Mouse (Mus musculus) neural tube, embryonic 15.5 days (tissue): Measurements from ENCODE around the gene Fam189b. TPM values are rescaled to one million over a fixed set of nuclear protein-coding genes. Genes with fewer than 3 reads are reported as not detected.
"Not testable (repeated sequence)": the region's sequence is repeated elsewhere in the genome, so short reads cannot be mapped to it uniquely, and the experiment has no call there.

Experiments used
- ATAC-seq: fragments of 200-750 bp; cut with Nextera tagmentation; 2 replicates; pipeline ENCODE4 v1.8.0; 2017; ENCODE audit warnings: mild to moderate bottlenecking, moderate TSS enrichment, moderate library complexity; ENCODE audit not compliant: low FRiP score
- H3K27ac ChIP-seq: fragments of 300-500 bp; sonication (generic); replicated peaks from 2 replicates; pipeline ENCODE4 v1.5.1; 2015; ENCODE audit warnings: mild to moderate bottlenecking, inconsistent platforms
- H3K27me3 ChIP-seq: fragments of 300-500 bp; sonication (generic); replicated peaks from 2 replicates; pipeline ENCODE4 v1.6.1; 2015; ENCODE audit warnings: inconsistent platforms
- H3K36me3 ChIP-seq: fragments of 300-500 bp; sonication (generic); 2 replicates; pipeline ENCODE4 v1.6.1; 2015; ENCODE audit warnings: inconsistent platforms
- H3K4me1 ChIP-seq: fragments of 300-500 bp; sonication (generic); 2 replicates; pipeline ENCODE4 v1.6.1; 2015; ENCODE audit warnings: inconsistent platforms
- H3K4me2 ChIP-seq: fragments of 300-500 bp; sonication (generic); 2 replicates; pipeline ENCODE4 v1.6.1; 2015; ENCODE audit warnings: inconsistent platforms, mild to moderate bottlenecking, moderate library complexity
- H3K4me3 ChIP-seq: fragments of 300-500 bp; sonication (generic); replicated peaks from 2 replicates; pipeline ENCODE4 v1.5.1; 2015; ENCODE audit warnings: mild to moderate bottlenecking, inconsistent platforms
- H3K9ac ChIP-seq: fragments of 300-500 bp; sonication (generic); replicated peaks from 2 replicates; pipeline ENCODE4 v1.6.1; 2015; ENCODE audit warnings: mild to moderate bottlenecking, inconsistent platforms
- H3K9me3 ChIP-seq: fragments of 300-500 bp; sonication (generic); replicated peaks from 2 replicates; pipeline ENCODE4 v1.6.1; 2016; ENCODE audit warnings: inconsistent platforms
- WGBS: fragments of 180-500 bp; shearing (Covaris S2); methylation state at CpG from one replicate; pipeline ENCODE4 v1.1.7; 2015; ENCODE audit warnings: mixed read lengths; 5-methylcytosine and 5-hydroxymethylcytosine counted together
- polyA plus RNA-seq: library from polyadenylated mRNA; unstranded; fragments of >200 nt; fragmentation: Nextera tagmentation; extraction: Ambion mirVana; gene quantifications from 2 replicates; pipeline ENCODE4 v1.2.1, GENCODE M21; 2015

Fam189b gene
- polyA plus RNA-seq, 1 experiment from 2014 or later, result 41.4 TPM

DNA sequence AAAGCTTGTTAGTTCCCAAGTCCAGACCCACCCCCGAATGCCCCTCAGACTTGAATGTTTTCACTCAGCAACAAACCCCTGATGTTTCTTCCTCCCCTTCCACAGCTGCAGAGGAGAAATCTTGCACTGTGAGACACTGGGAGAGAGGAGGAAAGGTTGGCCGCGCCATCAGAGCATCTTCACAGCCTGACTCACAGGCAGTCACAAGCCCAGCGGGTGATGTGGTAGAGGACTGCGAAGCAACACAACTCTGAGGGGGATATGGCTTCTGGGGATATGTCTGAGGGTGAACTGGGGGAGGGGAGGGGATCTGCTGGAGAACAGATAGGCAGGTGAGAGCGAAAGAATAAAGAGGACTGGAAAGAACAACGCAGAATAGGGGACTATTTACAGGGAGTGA, 24.3 kb upstream of the Fam189b start:
- Histone ChIP-seq H3K9me3 (no peaks in the 10 kb centered on the region), H3K4me1 (peaks cover 33% of the 10 kb centered on the region), H3K9ac (peak overlapping the region; percentile 78), H3K27me3 (no peaks in the 10 kb centered on the region), H3K27ac (peak overlapping the region; percentile 23; the same call in 1 of the 2 replicates), H3K4me2 (peak overlapping the region; percentile 88), H3K36me3 (no peaks in the 10 kb centered on the region), H3K4me3 (peak overlapping the region; percentile 84)
- no peak for ATAC-seq
- 20% methylated on average over 7 of the region's 7 CpGs for WGBS

DNA sequence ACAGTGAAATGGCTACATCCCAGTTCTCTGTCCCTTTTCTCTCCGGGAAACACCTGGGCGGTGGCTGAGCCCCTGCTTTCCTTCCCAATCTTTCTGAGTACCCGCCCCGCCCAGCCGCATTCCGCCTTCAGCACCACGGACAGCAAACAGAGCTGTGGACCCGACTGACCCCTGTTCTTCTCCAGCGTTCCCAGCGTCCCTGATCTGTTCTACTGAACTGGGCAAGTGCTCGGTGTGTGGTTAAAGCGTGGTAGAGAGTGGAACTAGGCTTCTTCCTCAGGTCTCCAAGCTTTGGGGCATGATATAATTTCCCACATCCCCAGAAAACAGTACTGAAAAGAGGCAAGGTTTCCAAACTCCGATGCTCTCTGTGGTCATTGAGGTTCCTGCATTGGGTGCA, 23.7 kb upstream of the Fam189b start:
- Histone ChIP-seq H3K36me3 (no peaks in the 10 kb centered on the region), H3K4me1 (peaks cover 38% of the 10 kb centered on the region), H3K27ac (peak overlapping the region; percentile 72), H3K4me2 (peak overlapping the region; percentile 88), H3K27me3 (no peaks in the 10 kb centered on the region), H3K4me3 (peak overlapping the region; percentile 84), H3K9ac (peak overlapping the region; percentile 78), H3K9me3 (no peaks in the 10 kb centered on the region)
- WGBS, result under 1% methylated on average over 13 of the region's 13 CpGs
- ATAC-seq, result peak; percentile 51; the same call in 1 of the 2 replicates

DNA sequence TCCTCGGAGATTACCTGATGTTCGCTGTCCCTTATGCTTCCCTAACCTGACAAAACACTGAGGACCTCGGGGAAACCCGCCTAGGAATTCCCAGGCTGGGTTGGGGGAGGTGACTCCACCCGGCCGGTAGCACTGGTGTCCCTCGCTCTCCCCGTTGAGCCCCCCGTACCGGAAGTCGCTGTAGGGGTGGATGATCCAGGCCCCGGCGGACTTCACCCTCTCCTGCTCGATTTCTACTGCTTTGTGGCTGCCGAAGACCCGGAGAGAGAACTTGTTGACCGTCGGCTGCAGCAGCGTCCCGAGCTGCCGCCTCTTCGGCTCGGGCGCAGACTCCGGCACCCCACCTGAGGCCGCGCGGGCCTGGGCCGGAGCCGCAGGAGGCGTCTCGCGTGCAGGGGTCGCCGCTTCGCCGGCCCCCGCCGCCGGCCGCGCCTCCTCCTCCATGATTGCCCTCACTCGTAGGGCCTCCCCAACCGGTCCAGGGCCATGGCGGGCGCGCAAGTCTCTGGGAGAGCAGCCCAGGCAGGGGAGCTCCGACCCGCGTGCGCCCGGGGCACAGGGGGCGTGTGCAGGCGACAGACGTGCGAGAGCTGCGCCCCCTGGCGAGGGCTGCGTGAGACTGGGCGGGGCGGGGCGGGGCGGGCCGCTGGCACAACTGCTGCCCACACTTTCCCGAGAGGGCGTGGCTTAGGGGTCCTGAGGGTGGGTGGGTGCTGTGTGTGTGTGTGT, 23.2 kb upstream of the Fam189b start, which contains the start of gene Hcn3:
Gene Hcn3 (minus strand): TSS at position 581 of the 729 bp plus-strand sequence.
- Histone ChIP-seq H3K36me3 (no peaks in the 10 kb centered on the region), H3K9me3 (no peaks in the 10 kb centered on the region), H3K9ac (peak within 1 kb of the TSS; percentile 78), H3K27me3 (no peaks in the 10 kb centered on the region), H3K27ac (peak within 1 kb of the TSS; percentile 72), H3K4me3 (peak within 1 kb of the TSS; percentile 84), H3K4me2 (peak within 1 kb of the TSS; percentile 88), H3K4me1 (peaks cover 39% of the 10 kb centered on the region)
- WGBS, result under 1% methylated on average over 58 of the region's 66 CpGs
- peak; percentile 83 for ATAC-seq

DNA sequence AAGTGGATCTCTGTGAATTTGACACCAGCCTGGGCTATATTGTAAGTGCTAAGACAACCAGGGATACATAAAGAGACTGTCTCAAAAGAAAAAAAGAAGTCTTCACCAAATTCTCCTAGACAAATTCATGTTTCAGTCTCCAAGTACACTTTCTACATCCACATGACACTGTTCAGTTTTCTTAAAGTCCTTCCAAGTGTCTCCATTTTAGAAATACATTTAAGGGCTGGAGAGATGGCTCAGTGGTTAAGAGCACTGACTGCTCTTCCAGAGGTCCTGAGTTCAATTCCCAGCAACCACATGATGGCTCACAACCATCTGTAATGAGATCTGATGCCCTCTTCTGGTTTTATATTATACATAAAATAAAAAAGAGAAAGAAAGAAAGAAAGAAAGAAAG, 21.7 kb upstream of the Fam189b start:
- not testable (repeated sequence) for H3K4me3 ChIP-seq, H3K27me3 ChIP-seq, H3K27ac ChIP-seq, H3K36me3 ChIP-seq, H3K9ac ChIP-seq, H3K4me2 ChIP-seq, H3K9me3 ChIP-seq, ATAC-seq
- H3K4me1 ChIP-seq, result peaks cover 50% of the 10 kb centered on the region

DNA sequence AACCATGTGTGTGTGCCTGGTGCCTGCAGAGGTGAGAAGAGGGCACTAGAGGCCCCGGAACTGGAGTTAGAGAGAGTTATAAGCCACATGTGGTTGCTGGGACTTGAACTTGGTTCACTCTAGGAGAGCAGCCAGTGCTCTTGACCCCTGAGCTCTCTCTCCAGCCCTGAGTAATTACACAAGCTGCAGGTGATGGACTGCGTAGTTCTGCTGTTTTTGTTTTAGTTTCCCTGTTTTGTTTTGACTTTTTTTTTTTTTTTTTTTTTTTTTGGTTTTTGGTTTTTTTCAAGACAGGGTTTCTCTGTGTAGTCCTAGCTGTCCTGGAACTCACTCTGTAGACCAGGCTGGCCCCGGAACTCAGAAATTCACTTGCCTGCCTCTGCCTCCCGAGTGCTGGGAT, 21.2 kb upstream of the Fam189b start:
- no peak overlapping the region for H3K4me3 ChIP-seq
- H3K36me3 ChIP-seq, result peaks cover under 1% of the 10 kb centered on the region; the same call in 1 of the 2 replicates
- H3K27ac ChIP-seq, result no peak overlapping the region
- peaks cover 56% of the 10 kb centered on the region for H3K4me1 ChIP-seq
- 80% methylated on average over 4 of the region's 4 CpGs for WGBS
- no peak for ATAC-seq
- no peaks in the 10 kb centered on the region for H3K27me3 ChIP-seq
- H3K9me3 ChIP-seq, result no peaks in the 10 kb centered on the region
- H3K4me2 ChIP-seq, result no peak overlapping the region
- no peak overlapping the region for H3K9ac ChIP-seq

DNA sequence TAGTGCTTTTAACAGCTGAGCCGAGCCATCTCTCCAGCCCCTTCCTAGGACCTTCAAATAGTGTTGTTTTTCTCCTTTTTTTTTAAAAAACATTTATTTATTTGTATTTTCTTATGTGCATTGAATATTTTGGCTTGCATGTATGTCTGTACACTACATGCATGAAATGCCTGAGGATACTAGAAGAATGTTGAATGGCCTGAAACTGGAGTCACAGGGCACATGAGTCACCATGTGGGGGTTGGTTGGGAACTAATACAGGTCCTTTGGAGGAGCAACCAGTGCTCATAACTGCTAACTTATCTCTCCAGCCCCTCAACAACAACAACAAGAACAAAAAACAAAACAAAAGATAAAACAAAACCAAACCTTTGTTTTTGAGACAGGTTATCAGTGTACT, 19.8 kb upstream of the Fam189b start:
- ATAC-seq, result no peak
- H3K4me1 ChIP-seq, result peaks cover 47% of the 10 kb centered on the region
- no peaks in the 10 kb centered on the region for H3K9me3 ChIP-seq
- no peak overlapping the region for H3K4me3 ChIP-seq
- H3K27me3 ChIP-seq, result no peaks in the 10 kb centered on the region
- 85% methylated on average over 1 of the region's 1 CpGs for WGBS
- H3K4me2 ChIP-seq, result no peak overlapping the region
- no peak overlapping the region for H3K27ac ChIP-seq
- H3K36me3 ChIP-seq, result peaks cover 11% of the 10 kb centered on the region
- H3K9ac ChIP-seq, result no peak overlapping the region

DNA sequence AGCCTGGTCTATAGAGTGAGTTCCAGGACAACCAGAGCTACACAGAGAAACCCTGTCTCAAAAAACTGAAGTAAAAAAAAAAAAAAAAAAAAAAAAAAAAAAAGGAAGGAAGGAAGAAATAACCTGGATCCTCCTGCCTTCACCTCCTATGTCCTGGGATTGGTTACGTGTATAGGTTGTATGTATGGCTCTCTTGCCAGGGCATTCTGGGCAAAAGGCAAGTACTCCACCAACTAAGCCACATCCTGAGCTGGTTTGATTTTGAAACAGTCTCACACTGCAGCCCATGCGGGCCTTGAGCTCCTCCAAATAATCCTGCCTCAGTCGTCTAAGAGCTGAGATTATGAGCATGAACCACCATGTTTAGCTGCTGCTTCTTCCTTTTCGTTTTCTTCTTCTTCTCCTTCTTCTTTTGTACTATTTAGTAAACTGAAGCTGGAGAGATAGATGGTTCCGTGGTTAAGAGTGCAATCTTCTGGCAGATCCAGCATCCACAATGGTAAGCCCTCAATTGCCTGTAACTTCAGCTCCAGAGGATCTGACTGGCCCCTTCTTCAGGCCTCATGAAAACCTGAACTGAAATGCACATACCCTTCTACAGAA, 19.2 kb upstream of the Fam189b start:
- 83% methylated on average over 5 of the region's 5 CpGs for WGBS
- Histone ChIP-seq H3K27me3 (no peaks in the 10 kb centered on the region), H3K27ac (peak overlapping the region; percentile 97), H3K4me2 (peak overlapping the region; percentile 73), H3K36me3 (peaks cover 17% of the 10 kb centered on the region), H3K9me3 (no peaks in the 10 kb centered on the region), H3K4me1 (peaks cover 41% of the 10 kb centered on the region), H3K4me3 (peak overlapping the region; percentile 94), H3K9ac (peak overlapping the region; percentile 95)
- no peak for ATAC-seq

DNA sequence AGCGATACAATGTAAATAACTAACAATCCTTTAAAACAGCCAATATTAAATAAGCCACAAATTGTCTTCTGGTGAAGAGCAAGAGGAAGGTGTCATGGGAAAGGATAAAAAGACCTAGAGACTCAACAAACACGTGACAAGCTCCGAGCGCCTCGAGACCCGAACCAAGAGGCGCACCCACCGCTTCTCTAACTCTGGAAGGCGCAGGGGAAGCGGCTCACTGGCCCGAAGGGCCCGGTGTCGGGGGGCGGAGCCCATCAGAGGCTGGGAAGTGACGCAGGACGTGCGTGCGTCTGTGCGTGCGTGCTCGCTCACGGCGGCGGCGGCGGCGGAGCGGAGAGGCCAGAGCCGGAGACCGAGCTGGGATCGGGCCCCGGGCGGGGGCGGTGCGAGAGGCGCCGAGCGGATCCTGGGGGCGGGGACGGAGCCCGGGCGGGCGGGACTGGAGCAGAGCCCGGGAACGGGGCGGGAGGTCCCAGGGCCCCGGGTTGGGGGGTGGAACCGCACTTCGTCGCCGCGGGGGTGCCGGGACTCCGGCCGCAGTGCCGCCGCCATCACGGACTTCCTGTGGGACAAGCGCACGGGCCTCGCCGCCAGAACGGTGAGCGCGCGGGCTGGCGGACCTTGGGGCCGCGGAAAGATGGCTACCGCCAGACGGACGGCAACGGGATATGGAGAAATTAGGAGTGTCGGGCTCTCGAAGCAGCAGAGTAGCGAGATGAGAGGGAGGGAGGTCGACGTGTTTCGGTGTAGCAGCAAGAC, 18.3 kb upstream of the Fam189b start, which contains the start of gene Clk2:
Gene Clk2 (plus strand): TSS at position 290 of the 762 bp plus-strand sequence.
- H3K4me2 ChIP-seq, result peak within 1 kb of the TSS; percentile 73
- peaks cover 32% of the 10 kb centered on the region for H3K4me1 ChIP-seq
- under 1% methylated on average over 76 of the region's 79 CpGs for WGBS
- H3K36me3 ChIP-seq, result peaks cover 27% of the 10 kb centered on the region
- peak; percentile 94 for ATAC-seq
- peak within 1 kb of the TSS; percentile 94 for H3K4me3 ChIP-seq
- H3K27me3 ChIP-seq, result no peaks in the 10 kb centered on the region
- H3K27ac ChIP-seq, result peak within 1 kb of the TSS; percentile 97
- no peaks in the 10 kb centered on the region for H3K9me3 ChIP-seq
- H3K9ac ChIP-seq, result peak within 1 kb of the TSS; percentile 95

DNA sequence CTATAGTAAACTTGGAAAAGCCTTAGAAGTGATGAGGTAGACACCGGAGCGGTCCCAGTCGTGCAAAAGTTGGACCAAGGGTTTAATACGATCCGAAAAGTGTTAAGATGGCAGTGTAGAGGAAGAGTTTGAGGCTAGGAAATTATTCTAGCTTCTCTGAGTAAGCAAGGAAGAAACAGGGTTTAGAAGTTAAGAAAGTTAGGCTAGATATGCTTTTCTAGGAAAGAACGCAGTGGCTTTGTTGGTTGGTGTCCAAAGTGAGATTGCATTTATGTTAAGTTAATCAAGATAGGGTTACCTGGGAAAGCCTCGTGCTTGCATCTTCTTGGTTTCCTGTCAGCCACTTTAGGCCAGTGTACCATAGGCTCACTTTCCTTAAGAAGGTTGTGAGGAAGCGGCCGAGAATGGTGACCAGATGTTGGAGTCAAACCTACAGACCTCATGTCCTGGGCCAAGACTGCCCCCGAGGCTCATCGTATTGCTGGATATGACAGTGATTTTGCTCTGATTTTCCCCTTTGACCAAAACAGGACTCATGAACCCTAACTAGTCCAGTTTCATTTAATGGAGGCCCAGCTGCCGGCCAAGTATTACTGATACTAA, 17.6 kb upstream of the Fam189b start:
- peak overlapping the region; percentile 73 for H3K4me2 ChIP-seq
- no peak for ATAC-seq
- WGBS, result 26% methylated on average over 12 of the region's 12 CpGs

DNA sequence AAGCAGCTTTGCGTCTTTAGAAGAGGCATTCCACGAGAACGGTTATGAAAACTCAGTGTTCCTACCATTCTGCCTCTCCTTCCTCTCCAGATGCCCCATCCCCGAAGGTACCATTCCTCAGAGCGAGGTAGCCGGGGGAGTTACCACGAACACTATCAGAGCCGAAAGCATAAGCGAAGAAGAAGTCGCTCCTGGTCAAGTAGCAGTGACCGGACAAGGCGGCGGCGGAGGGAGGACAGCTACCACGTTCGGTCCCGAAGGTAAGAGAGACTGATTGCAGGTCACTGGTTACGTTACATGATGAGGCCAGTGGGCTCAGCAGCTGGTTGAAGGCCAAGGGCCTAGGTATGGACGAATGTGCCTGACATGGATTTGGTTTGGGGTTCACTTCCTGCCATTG, 16.0 kb upstream of the Fam189b start:
- H3K36me3 ChIP-seq, result peaks cover 48% of the 10 kb centered on the region
- no peaks in the 10 kb centered on the region for H3K9me3 ChIP-seq
- no peak for ATAC-seq
- no peak overlapping the region for H3K4me2 ChIP-seq
- H3K27me3 ChIP-seq, result no peaks in the 10 kb centered on the region
- peaks cover 26% of the 10 kb centered on the region for H3K4me1 ChIP-seq
- no peak overlapping the region for H3K4me3 ChIP-seq
- H3K27ac ChIP-seq, result no peak overlapping the region
- no peak overlapping the region for H3K9ac ChIP-seq
- WGBS, result 94% methylated on average over 19 of the region's 19 CpGs

More for the DNA sequence above, 17.6 kb upstream of the Fam189b start:
- Histone ChIP-seq H3K9ac (peak overlapping the region; percentile 95), H3K4me3 (peak overlapping the region; percentile 94), H3K36me3 (peaks cover 34% of the 10 kb centered on the region), H3K27me3 (no peaks in the 10 kb centered on the region), H3K9me3 (no peaks in the 10 kb centered on the region), H3K4me1 (peaks cover 28% of the 10 kb centered on the region), H3K27ac (peak overlapping the region; percentile 97)

DNA sequence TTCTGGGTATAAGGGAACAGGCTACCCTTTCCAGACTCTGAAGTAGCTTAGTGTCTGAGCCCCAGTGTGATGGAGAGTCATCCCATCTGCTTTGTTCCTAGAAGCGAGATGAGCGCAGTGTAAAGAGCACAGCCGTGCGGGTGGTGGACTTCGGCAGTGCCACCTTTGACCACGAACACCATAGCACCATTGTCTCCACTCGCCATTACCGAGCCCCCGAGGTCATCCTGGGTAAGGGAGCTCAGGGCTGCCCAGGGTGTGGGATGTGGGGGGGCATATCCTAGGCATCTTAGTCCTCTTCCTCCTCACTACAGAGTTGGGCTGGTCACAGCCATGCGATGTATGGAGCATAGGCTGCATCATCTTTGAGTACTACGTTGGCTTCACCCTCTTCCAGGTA, 8.1 kb upstream of the Fam189b start:
- Histone ChIP-seq H3K36me3 (peaks cover 76% of the 10 kb centered on the region), H3K27ac (no peak overlapping the region), H3K4me1 (peaks cover 20% of the 10 kb centered on the region), H3K9ac (no peak overlapping the region), H3K27me3 (no peaks in the 10 kb centered on the region), H3K4me3 (no peak overlapping the region), H3K4me2 (no peak overlapping the region), H3K9me3 (no peaks in the 10 kb centered on the region)
- 91% methylated on average over 11 of the region's 11 CpGs for WGBS
- no peak for ATAC-seq
